Mouse (Mus musculus) lung, adult 2 months (tissue): Measurements from ENCODE around the gene Kri1. TPM values are rescaled to one million over a fixed set of nuclear protein-coding genes. Genes with fewer than 3 reads are reported as not detected.

Experiments
- DNase-seq: peaks from one replicate; pipeline ENCODE4 v3.0.0; 2022
- H3K4me1 ChIP-seq: fragments of 200-500 bp; 2 replicates; pipeline ENCODE4 v1.6.1; 2011; ENCODE audit warnings: low read length; ENCODE audit not compliant: control insufficient read depth, insufficient read depth
- H3K4me3 ChIP-seq: fragments of 200-500 bp; replicated peaks from 2 replicates; pipeline ENCODE3; 2011; ENCODE audit warnings: low read depth, mild to moderate bottlenecking, control low read depth, low read length; ENCODE audit errors: extremely low read depth
- CTCF ChIP-seq: fragments of 200-500 bp; IDR thresholded peaks from 2 replicates; pipeline ENCODE4 v1.5.1; 2011; ENCODE audit warnings: mild to moderate bottlenecking, low read length, control low read depth; ENCODE audit not compliant: insufficient read depth
- POLR2A ChIP-seq: fragments of 200-500 bp; IDR thresholded peaks from 2 replicates; pipeline ENCODE4 v1.6.1; 2011; ENCODE audit warnings: low read depth, mild to moderate bottlenecking, control low read depth, low read length, borderline replicate concordance; ENCODE audit errors: extremely low read depth
- WGBS: fragments of 180-500 bp; shearing (Covaris S2); methylation state at CpG from one replicate; pipeline ENCODE4 v1.1.7; 2018; 5-methylcytosine and 5-hydroxymethylcytosine counted together
- polyA plus RNA-seq: library from polyadenylated mRNA; depleted of rRNA; stranded (reverse); fragments of >200 nt; gene quantifications from 2 replicates; pipeline ENCODE4 v1.2.3, GENCODE M21; 2012

Gene Kri1
- polyA plus RNA-seq, 1 experiment: 21.5 TPM

- peaks cover 6% of the 10 kb centered on the region; the same call in 1 of the 2 replicates for H3K4me1 ChIP-seq
- H3K4me3 ChIP-seq: no peak within 1 kb of the TSS
- no peak for TF ChIP-seq POLR2A
- TF ChIP-seq CTCF: no peak
- peak; percentile 42 for DNase-seq
- WGBS: 4% methylated on average over 30 of the region's 30 CpGs
Measured at GRCm38 (mm10) chr9:21248326-21248725, 39.4 kb downstream of the Kri1 start, which contains the start of gene S1pr5. Gene S1pr5 (minus strand): TSS chr9:21248443.

GRCm38 (mm10) chr9:21246342-21246741 lies 41.4 kb downstream of the Kri1 start:
- H3K4me1 ChIP-seq: peaks cover 6% of the 10 kb centered on the region; the same call in 1 of the 2 replicates
- DNase-seq: no peak
- 95% methylated on average over 1 of the region's 1 CpGs for WGBS
- no peak overlapping the region for H3K4me3 ChIP-seq
- TF ChIP-seq POLR2A: no peak
- TF ChIP-seq CTCF: no peak

- no peak overlapping the region for H3K4me3 ChIP-seq
- peaks cover 6% of the 10 kb centered on the region; the same call in 1 of the 2 replicates for H3K4me1 ChIP-seq
- no peak for DNase-seq
- TF ChIP-seq CTCF (no peak), POLR2A (no peak)
- WGBS: 5% methylated on average over 16 of the region's 16 CpGs
Measured at GRCm38 (mm10) chr9:21245113-21245487, 42.7 kb downstream of the Kri1 start.

- TF ChIP-seq CTCF: no peak
- no peak for TF ChIP-seq POLR2A
- DNase-seq: no peak
- Histone ChIP-seq H3K4me1 (peaks cover 6% of the 10 kb centered on the region; the same call in 1 of the 2 replicates), H3K4me3 (peak overlapping the region; percentile 19)
- WGBS: 3% methylated on average over 71 of the region's 72 CpGs
Measured at GRCm38 (mm10) chr9:21244428-21245112, 43.2 kb downstream of the Kri1 start.

GRCm38 (mm10) chr9:21243826-21244427 lies 43.8 kb downstream of the Kri1 start:
- DNase-seq: no peak
- WGBS: 11% methylated on average over 42 of the region's 42 CpGs
- Histone ChIP-seq H3K4me3 (no peak overlapping the region), H3K4me1 (peaks cover 6% of the 10 kb centered on the region; the same call in 1 of the 2 replicates)
- no peak for TF ChIP-seq CTCF
- TF ChIP-seq POLR2A: no peak

GRCm38 (mm10) chr9:21241343-21241742 lies 46.4 kb downstream of the Kri1 start:
- Histone ChIP-seq H3K4me1 (peaks cover 17% of the 10 kb centered on the region), H3K4me3 (no peak overlapping the region)
- TF ChIP-seq CTCF (peak; percentile 98), POLR2A (no peak)
- 5% methylated on average over 11 of the region's 11 CpGs for WGBS
- peak; percentile 76 for DNase-seq

GRCm38 (mm10) chr9:21239465-21239848 lies 48.3 kb downstream of the Kri1 start:
- WGBS: 24% methylated on average over 4 of the region's 4 CpGs
- no peak for DNase-seq
- H3K4me3 ChIP-seq: peak overlapping the region; percentile 79
- TF ChIP-seq POLR2A (no peak), CTCF (no peak)
- H3K4me1 ChIP-seq: peaks cover 25% of the 10 kb centered on the region

GRCm38 (mm10) chr9:21238733-21239464 lies 48.9 kb downstream of the Kri1 start, which contains the start of gene Keap1:
Gene Keap1 (minus strand): TSS chr9:21239361.
- TF ChIP-seq CTCF: no peak
- peak; percentile 54; the same call in 1 of the 2 replicates for TF ChIP-seq POLR2A
- Histone ChIP-seq H3K4me3 (peak within 1 kb of the TSS; percentile 79), H3K4me1 (peaks cover 20% of the 10 kb centered on the region)
- DNase-seq: peak; percentile 88
- under 1% methylated on average over 90 of the region's 90 CpGs for WGBS

- DNase-seq: no peak
- TF ChIP-seq POLR2A (no peak), CTCF (no peak)
Measured at GRCm38 (mm10) chr9:21238004-21238732, 49.6 kb downstream of the Kri1 start.

More at GRCm38 (mm10) chr9:21238004-21238732, 49.6 kb downstream of the Kri1 start:
- Histone ChIP-seq H3K4me1 (peaks cover 20% of the 10 kb centered on the region), H3K4me3 (peak overlapping the region; percentile 79)
- WGBS: under 1% methylated on average over 31 of the region's 31 CpGs
